Mouse (Mus musculus) CD4-positive, CD25-positive, alpha-beta regulatory T cell, adult 2 months (primary cell): ENCODE measurements around the gene Olfr78.
A peak's percentile ranks its signal among the peaks of the same experiment; 100 is the strongest.

Experiments used
- DNase-seq: peaks from one replicate; pipeline ENCODE4 v3.0.0-alpha.2; 2012; ENCODE audit warnings: low read depth, low spot score

The Olfr78 gene

DNA sequence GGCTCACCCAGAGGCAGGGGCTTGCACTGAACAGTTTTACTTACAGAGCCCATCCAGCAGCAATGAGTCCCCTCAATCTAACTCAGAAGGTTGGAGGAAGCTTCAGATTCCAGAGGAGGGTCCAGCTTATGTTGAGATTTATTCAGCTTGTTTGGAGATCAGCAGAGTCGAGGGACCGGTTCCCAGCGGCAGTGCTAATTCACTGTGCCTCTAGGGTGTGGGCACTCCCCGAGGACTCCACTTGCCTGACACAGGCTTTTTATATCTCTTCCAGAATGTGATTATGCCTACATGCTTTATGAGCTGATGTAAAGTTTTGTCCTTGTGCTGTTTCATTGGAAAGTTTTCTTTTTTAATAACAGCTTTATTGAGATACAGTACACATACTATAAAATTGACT is at the start of gene Olfr78, which contains the start of gene Olfr560:
Gene Olfr78, minus strand, starts transcription at position 206 of the 400 bp plus-strand sequence.
Gene Olfr560, minus strand, starts transcription at position 101 of the 400 bp plus-strand sequence.
- DNase-seq = no peak

- no peak for DNase-seq
Observed at GRCm38 (mm10) chr7:102803180-102803579, 43.9 kb upstream of the Olfr78 start, which contains the start of gene Olfr564. TSS of gene Olfr564 (plus strand) at chr7:102803480.

- DNase-seq = no peak
Observed at GRCm38 (mm10) chr7:102770921-102771320, 11.7 kb upstream of the Olfr78 start, which contains the start of gene Olfr561. TSS of gene Olfr561 (plus strand) at chr7:102771221.

GRCm38 (mm10) chr7:102752086-102752485 is 7.2 kb downstream of the Olfr78 start:
- peak; percentile 9 for DNase-seq

- DNase-seq = no peak
Observed at GRCm38 (mm10) chr7:102737705-102738104, 21.6 kb downstream of the Olfr78 start.

GRCm38 (mm10) chr7:102733793-102734192 is 25.5 kb downstream of the Olfr78 start:
- DNase-seq = no peak

- no peak for DNase-seq
Observed at GRCm38 (mm10) chr7:102727391-102727790, 31.9 kb downstream of the Olfr78 start, which contains the start of gene Olfr559. TSS of gene Olfr559 (minus strand) at chr7:102727491.

DNA sequence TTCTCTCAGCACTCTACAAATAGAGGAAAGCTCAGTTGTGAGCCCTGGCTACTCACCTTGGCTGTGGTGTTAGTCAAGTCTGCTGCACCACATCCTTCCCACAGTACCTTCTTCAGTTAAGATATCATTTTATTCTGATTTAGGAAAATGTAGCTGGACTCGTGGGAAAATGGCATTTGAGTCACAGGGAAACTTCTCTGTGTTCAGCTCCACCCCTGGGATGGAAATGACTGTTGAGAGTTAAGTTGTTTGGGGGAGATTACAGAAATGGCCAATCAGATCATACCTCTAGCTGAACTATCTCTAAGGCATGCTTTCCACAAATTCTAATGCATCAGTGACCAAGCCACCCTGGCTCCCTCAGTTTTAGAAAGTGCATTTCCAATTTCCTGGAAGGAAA is 40.3 kb downstream of the Olfr78 start, which contains the start of gene Olfr33:
Gene Olfr33, minus strand, starts transcription at position 101 of the 400 bp plus-strand sequence.
- no peak for DNase-seq

DNA sequence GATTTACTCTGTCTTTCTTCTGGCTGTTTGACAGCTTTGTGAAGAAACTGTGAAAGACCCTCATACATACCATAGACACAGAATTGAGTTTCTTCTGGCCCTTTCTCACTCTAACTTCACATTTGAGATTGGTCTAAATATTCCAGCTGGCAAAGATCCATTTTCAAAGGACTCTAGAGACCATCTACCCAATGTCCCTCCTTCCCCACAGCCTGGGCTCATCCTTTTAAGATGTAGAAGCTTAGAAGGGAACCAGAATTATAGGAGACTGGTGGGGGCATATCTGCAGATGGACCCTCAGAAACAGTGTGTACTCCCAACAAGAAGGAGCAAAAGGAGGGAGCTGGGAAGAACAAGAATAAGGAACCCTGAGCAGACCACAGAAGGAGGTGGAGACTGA is 57.4 kb downstream of the Olfr78 start, which contains the start of gene Olfr558:
Gene Olfr558, plus strand, starts transcription at position 301 of the 400 bp plus-strand sequence.
- DNase-seq = no peak

DNA sequence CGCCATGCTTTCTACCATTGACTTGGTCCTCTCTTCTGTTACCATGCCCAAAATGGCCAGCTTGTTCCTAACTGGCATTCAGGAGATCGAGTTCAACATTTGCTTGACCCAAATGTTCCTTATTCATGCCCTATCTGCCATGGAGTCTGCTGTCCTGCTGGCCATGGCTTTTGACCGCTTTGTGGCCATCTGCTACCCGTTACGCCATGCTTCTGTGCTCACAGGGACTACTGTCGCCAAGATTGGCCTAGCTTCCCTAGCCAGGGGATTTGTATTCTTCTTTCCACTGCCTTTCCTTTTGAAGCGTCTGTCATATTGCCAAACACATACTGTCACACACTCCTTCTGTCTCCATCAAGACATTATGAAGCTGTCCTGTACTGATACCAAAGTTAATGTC is 60.8 kb downstream of the Olfr78 start:
- no peak for DNase-seq

DNA sequence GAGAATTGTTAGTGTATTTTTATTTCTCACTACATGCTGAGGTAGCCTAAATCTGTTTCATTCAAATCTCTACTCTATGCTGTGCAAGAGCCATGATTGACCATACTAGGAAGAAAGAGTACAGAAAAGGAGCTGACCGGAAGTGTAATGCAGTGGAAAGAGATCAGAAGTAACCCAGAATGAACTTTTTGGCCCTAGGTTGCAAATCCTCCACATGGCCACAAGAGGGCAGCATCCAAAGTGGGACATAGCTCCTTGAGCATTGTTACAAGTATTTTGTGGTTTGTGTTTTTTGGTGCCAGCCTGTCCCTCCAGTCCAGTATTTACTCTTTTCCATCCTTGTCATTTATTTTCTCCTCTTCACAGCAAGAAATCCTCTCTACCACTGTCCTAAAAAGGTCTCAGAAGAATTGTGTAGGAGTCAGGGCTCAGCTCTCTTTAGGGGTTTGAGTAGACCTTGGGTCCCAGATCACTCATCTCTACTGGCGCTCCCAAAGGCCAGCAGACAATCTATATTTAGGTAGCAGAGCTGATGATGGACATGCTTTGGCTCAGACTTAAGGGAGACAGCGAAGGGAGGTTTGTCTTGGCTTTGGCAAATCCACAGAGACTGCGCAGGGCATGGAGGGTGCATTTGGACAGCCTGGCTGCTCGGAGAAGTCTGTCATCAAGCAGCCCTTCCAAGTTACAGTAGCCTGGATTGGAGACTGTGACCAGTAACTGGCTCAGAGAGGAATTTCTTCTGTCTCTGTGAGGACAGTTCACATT is 63.7 kb downstream of the Olfr78 start, which contains the start of gene Olfr557:
Gene Olfr557, plus strand, starts transcription at position 553 of the 768 bp plus-strand sequence.
- DNase-seq = peak; percentile 74
